Mouse (Mus musculus): Measurements from ENCODE around the gene Arhgef2. TPM values are rescaled to one million over a fixed set of nuclear protein-coding genes. Genes with fewer than 3 reads are reported as not detected.

Arhgef2 gene
- polyA plus RNA-seq, 1 experiment from 2014 or later, result 127 TPM

DNA sequence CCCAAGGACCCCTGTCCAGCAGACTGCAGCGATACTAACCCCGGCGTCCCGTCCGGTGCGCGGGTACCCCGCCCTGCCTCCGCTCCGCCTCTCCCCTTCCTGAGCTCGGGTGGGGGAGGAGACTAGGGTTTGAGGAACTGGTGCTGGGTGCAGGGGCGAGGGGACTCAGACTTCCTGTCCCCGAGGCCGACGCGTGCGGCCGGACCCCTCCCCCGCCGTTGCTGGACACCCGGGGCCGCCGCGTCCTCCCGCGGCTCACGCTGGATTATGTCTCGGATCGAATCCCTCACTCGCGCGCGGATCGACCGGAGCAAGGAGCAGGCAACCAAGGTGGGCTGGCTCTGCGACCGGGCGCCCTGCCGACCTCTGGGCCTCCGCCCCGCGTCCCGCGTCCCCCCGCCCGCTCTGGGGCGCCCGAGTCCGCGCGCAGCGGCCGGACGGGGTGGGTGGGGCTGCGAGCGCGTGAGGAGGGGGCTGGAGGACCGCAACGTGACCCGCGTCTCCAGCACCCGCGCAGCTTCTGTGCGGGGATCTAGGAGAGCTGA, 15.3 kb downstream of the Arhgef2 start:
- H3K4me1 ChIP-seq (ENCODE audit: insufficient read depth), result peaks cover 29% of the 10 kb centered on the region
- H3K4me3 ChIP-seq (ENCODE audit: low read depth, low read length), result peak overlapping the region; percentile 91
- WGBS, result under 1% methylated on average over 62 of the region's 64 CpGs
- ATAC-seq (ENCODE audit: insufficient read depth) (peak; percentile 80), DNase-seq (peak; percentile 88)
- H3K27me3 ChIP-seq (ENCODE audit: insufficient read depth, low read length), result no peaks in the 10 kb centered on the region
- peaks cover 19% of the 10 kb centered on the region for H3K36me3 ChIP-seq (ENCODE audit: insufficient read depth)
- peak overlapping the region; percentile 86 for H3K4me2 ChIP-seq
- no peak for TF ChIP-seq CTCF (IDR thresholded peaks at IDR 0.05; ENCODE audit: low read depth)
- no peaks in the 10 kb centered on the region for H3K9me3 ChIP-seq (ENCODE audit: low read depth, low read length)
- H3K27ac ChIP-seq (ENCODE audit: low read depth), result peak overlapping the region; percentile 99
- peak overlapping the region; percentile 98 for H3K9ac ChIP-seq

DNA sequence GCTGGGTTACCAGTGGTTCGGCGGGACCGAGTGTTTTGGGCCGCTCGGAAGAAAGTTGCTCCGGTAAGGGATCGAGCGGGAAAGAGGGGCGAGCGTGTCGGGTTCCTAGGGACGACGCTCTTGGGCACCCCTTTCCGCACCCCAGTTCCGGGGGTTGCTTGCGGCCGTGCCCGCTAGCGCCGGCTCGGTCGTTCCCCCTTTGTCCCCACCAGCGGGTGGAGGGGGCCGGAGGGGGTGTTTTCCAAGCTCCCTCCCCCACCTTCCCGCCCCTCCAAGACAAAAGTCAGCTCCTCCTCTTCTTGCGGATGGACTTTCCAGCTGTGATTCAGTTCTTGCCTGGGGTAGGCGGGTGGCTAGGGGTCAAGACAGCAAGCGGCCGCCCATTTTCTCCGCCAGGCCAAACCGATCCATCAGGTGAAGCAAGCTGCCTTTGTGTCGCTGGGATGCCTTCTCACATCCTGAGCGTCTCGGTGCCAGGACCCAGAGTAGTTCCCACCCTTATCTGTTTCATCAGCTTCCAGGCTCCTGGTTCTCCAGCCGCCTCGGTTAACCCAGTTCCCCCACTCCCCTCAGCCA, 15.9 kb downstream of the Arhgef2 start:
- Histone ChIP-seq H3K27ac (ENCODE audit: low read depth) (peak overlapping the region; percentile 99), H3K36me3 (ENCODE audit: insufficient read depth) (peaks cover 24% of the 10 kb centered on the region), H3K9ac (peak overlapping the region; percentile 98), H3K9me3 (ENCODE audit: low read depth, low read length) (no peaks in the 10 kb centered on the region), H3K27me3 (ENCODE audit: insufficient read depth, low read length) (no peaks in the 10 kb centered on the region), H3K4me2 (peak overlapping the region; percentile 86), H3K4me3 (ENCODE audit: low read depth, low read length) (peak overlapping the region; percentile 91), H3K4me1 (ENCODE audit: insufficient read depth) (peaks cover 24% of the 10 kb centered on the region)
- ATAC-seq (ENCODE audit: insufficient read depth) (peak; percentile 39), DNase-seq (peak; percentile 85)
- 1% methylated on average over 36 of the region's 36 CpGs for WGBS
- TF ChIP-seq CTCF (IDR thresholded peaks at IDR 0.05; ENCODE audit: low read depth), result no peak

DNA sequence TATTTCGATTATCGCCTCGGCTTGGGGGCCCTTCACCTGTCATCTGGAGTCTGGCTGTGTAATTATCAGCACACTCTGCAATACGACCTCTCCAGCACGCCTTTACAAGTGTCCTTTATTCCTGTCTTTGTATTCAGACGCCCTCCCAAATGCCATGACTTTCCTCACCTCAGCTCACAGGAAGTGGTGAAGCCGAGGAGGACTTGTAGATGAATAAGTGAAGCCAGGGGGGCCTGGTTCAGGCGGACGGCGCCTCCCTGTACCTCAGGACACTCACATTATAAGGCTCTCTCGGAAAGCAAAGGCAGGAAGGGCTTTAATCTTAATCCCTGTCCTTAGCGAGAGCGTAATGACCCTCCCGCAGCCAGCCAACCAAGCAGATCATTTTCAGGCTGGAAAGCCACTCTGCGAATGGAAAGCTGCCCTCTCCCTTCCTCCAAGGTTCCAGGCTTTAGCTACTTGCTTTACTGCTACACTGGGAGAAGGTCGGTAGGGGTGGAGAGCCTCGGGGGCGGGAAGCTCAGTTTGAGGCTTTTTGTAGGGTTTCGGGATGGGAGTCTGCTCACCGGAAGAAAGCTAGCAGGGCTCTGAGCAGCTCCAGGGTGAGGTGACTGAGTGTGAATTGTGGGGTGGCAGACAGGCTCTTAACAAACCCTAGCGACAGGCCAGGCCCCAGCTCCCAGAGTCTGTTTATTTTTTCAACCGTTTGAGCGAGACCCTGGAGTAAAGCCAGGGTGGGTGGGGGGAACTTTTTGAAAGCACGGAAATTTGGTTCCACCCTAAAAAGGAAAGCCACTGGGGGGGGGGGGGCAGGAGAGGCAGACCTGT, 16.6 kb downstream of the Arhgef2 start:
- Histone ChIP-seq H3K36me3 (ENCODE audit: insufficient read depth) (peaks cover 26% of the 10 kb centered on the region), H3K9me3 (ENCODE audit: low read depth, low read length) (no peaks in the 10 kb centered on the region), H3K4me1 (ENCODE audit: insufficient read depth) (peaks cover 22% of the 10 kb centered on the region), H3K9ac (peak overlapping the region; percentile 98), H3K4me2 (peak overlapping the region; percentile 86), H3K4me3 (ENCODE audit: low read depth, low read length) (peak overlapping the region; percentile 91), H3K27ac (ENCODE audit: low read depth) (peak overlapping the region; percentile 99), H3K27me3 (ENCODE audit: insufficient read depth, low read length) (no peaks in the 10 kb centered on the region)
- peak; percentile 87 for DNase-seq
- under 1% methylated on average over 24 of the region's 24 CpGs for WGBS
- peak; percentile 55 for ATAC-seq (ENCODE audit: insufficient read depth)
- no peak for TF ChIP-seq CTCF (IDR thresholded peaks at IDR 0.05; ENCODE audit: low read depth)

DNA sequence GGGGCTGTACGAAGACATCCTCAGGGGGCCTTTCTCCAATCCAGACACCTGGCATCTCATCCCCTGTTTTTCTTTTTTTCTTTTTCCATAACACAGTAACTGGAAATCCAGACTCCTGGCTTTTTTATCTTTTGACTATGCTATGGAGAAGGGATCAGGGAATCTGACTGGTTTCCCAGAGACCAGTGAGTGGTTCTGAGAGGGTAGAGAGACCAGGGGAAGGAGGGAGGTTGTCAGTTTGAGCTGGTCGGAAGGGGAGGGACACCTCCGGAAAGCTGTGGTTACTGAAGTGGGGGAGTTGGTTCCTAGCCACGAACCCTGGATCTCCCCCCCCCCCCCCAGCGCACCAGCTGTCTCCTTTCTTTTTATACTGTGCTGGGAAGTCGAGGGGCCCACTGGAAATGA, 17.2 kb downstream of the Arhgef2 start:
- H3K4me1 ChIP-seq (ENCODE audit: insufficient read depth), result peaks cover 22% of the 10 kb centered on the region
- 0% methylated on average over 6 of the region's 6 CpGs for WGBS
- peak; percentile 53 for ATAC-seq (ENCODE audit: insufficient read depth)
- H3K4me3 ChIP-seq (ENCODE audit: low read depth, low read length), result peak overlapping the region; percentile 91
- H3K27ac ChIP-seq (ENCODE audit: low read depth), result peak overlapping the region; percentile 99
- no peak for TF ChIP-seq CTCF (IDR thresholded peaks at IDR 0.05; ENCODE audit: low read depth)
- H3K27me3 ChIP-seq (ENCODE audit: insufficient read depth, low read length), result no peaks in the 10 kb centered on the region
- peak overlapping the region; percentile 98 for H3K9ac ChIP-seq
- peak; percentile 74 for DNase-seq
- peak overlapping the region; percentile 86 for H3K4me2 ChIP-seq
- no peaks in the 10 kb centered on the region for H3K9me3 ChIP-seq (ENCODE audit: low read depth, low read length)
- H3K36me3 ChIP-seq (ENCODE audit: insufficient read depth), result peaks cover 32% of the 10 kb centered on the region

DNA sequence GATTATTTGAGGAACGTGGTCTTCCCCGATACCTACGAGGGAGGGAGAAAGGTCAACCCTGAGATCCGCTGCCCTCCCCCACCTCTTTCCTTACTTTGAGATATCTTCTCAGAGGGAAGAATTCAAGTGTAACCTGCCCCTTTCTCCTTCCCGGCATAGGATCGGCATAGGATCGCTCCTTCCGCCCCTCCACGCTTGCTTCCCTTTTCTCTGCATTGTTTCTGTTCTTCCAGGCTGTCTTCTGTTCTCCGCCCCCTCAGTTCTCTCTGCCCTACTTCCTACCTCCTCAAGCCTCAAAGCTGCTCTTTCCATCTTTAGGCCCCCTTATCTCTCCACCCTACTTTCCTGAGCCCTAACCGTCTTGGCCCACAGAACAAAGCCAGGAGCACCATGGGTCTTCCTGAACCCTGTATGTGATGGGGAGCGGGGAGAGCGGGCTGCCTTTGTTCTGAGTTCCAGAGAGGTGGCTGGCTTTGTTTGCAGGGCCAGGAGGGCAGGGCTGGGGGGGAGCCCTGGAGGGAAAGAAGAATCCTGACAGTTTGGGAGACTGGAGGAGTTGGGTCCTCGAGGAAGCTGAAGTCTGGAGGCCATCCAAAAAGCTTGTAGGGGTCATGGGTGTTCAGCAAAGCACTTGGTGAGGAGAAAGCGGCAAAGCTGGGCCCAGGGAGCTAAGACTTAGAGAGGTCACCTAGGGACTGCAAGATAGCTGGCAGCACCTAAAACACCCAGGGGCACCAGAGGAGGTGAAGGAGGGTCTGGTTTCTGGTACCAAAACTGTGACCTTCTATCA, 17.8 kb downstream of the Arhgef2 start:
- H3K36me3 ChIP-seq (ENCODE audit: insufficient read depth), result peaks cover 36% of the 10 kb centered on the region
- TF ChIP-seq CTCF (IDR thresholded peaks at IDR 0.05; ENCODE audit: low read depth), result no peak
- peak overlapping the region; percentile 86 for H3K4me2 ChIP-seq
- H3K27me3 ChIP-seq (ENCODE audit: insufficient read depth, low read length), result no peaks in the 10 kb centered on the region
- no peaks in the 10 kb centered on the region for H3K9me3 ChIP-seq (ENCODE audit: low read depth, low read length)
- peaks cover 22% of the 10 kb centered on the region for H3K4me1 ChIP-seq (ENCODE audit: insufficient read depth)
- DNase-seq (peak; percentile 66), ATAC-seq (ENCODE audit: insufficient read depth) (no peak)
- WGBS, result under 1% methylated on average over 15 of the region's 15 CpGs
- H3K4me3 ChIP-seq (ENCODE audit: low read depth, low read length), result peak overlapping the region; percentile 91
- H3K27ac ChIP-seq (ENCODE audit: low read depth), result peak overlapping the region; percentile 99
- H3K9ac ChIP-seq, result peak overlapping the region; percentile 98

DNA sequence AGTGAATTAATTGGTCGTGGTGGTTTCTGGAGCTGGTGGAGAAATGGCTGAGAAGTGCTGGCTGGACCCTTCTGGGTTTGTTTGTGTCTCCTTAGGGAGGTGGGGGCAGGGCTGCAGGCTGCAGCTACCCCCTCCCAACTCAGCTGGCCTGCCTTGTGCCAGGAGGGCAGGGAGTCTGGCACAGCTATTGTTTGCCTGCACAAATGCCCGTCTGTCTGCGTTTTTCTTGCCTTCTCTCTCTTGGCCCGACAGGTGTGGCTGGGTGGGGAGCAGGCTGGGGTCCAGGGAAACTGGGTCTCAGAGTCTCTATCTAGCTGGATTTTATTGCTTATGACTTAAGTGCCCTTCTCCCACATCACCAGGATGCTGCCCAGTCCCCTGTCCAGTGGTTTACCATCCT, 18.6 kb downstream of the Arhgef2 start:
- TF ChIP-seq CTCF (IDR thresholded peaks at IDR 0.05; ENCODE audit: low read depth), result no peak
- peaks cover 38% of the 10 kb centered on the region for H3K36me3 ChIP-seq (ENCODE audit: insufficient read depth)
- H3K4me2 ChIP-seq, result peak overlapping the region; percentile 86
- H3K27ac ChIP-seq (ENCODE audit: low read depth), result peak overlapping the region; percentile 99
- ATAC-seq (ENCODE audit: insufficient read depth), result no peak
- H3K4me3 ChIP-seq (ENCODE audit: low read depth, low read length), result peak overlapping the region; percentile 91
- WGBS, result 24% methylated on average over 4 of the region's 4 CpGs
- no peaks in the 10 kb centered on the region for H3K9me3 ChIP-seq (ENCODE audit: low read depth, low read length)
- H3K9ac ChIP-seq, result peak overlapping the region; percentile 98
- peaks cover 22% of the 10 kb centered on the region for H3K4me1 ChIP-seq (ENCODE audit: insufficient read depth)
- no peaks in the 10 kb centered on the region for H3K27me3 ChIP-seq (ENCODE audit: insufficient read depth, low read length)
- no peak for DNase-seq
